In the genomic region with DNA sequence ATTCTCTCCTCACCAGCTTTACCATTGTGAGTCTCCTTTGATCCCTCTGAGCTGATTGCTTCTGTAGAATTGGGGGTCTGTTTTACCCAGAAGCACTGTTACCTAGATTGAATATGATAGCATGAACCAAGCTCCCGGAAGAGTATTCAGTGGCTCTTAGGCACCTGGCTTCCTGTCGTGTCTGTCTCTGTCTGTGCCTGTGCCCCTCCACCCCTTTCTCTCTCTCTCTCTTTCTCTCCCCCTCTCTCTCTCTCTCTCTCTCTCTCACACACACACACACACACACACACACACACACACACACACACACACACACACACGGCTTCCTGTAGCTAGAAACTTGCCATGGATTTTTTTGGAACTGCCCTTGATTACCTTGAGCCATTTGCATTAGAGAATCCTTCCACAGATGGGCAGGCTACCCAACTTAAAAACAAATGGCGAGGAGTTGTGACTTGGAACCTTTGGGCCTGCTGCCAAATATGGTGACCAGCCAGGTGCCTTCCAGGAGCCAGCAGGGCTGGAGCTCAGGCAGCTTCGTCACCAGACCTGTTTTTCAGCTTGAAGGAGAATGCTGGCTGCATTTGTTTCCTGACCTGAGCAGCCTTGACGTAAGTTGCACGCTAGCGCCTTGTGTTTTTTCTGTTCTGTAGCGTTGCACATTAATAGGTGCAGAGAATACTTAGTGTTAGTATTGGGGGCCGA, we compare ENCODE assay signal across 10 mouse cellular contexts. TPM values are rescaled to one million over a fixed set of nuclear protein-coding genes. Genes with fewer than 3 reads are reported as not detected.
DNase-seq lines count a peak whose midpoint lies in the region; ATAC-seq and TF ChIP-seq lines count a peak whose summit lies in the region.
"Had no signal": no experiment of that assay in that cellular context is flagged by ENCODE, and none has a peak within 500 bp of the region (broad histone marks: within the 10 kb centered on the region; RNA-seq: fewer than 3 reads in every experiment).

No protein-coding gene starts in this region.

- TF ChIP-seq CTCF in lung, embryonic 14.5 days (IDR thresholded peaks at IDR 0.05; ENCODE audit: low read depth), result no peak

- 65% methylated on average over 10 of the region's 10 CpGs for WGBS in embryonic facial prominence, embryonic 14.5 days
- 69% methylated on average over 10 of the region's 10 CpGs for WGBS in lung, embryonic 14.5 days
- 89% methylated on average over 10 of the region's 10 CpGs for WGBS in hindbrain, embryonic 11.5 days

- H3K4me1 ChIP-seq in embryonic facial prominence, embryonic 14.5 days (ENCODE audit: control insufficient read depth, insufficient read depth, low read length), result no peaks in the 10 kb centered on the region; the same call in none of the 2 replicates
- no peaks in the 10 kb centered on the region for H3K4me1 ChIP-seq in lung, embryonic 14.5 days (ENCODE audit: insufficient read depth)
- H3K4me1 ChIP-seq in hindbrain, embryonic 11.5 days (replicated peaks; ENCODE audit: control insufficient read depth, insufficient read depth, low read length), result no peaks in the 10 kb centered on the region
- H3K4me1 ChIP-seq: neural tube, embryonic 12.5 days had no signal

- ATAC-seq in embryonic facial prominence, embryonic 14.5 days (ENCODE audit: low read depth), result peak; percentile 44; the same call in 1 of the 2 replicates
- no peak for ATAC-seq in lung, embryonic 14.5 days (ENCODE audit: insufficient read depth)
- ATAC-seq in hindbrain, embryonic 11.5 days (ENCODE audit: low FRiP score), result no peak

- H3K9ac ChIP-seq in embryonic facial prominence, embryonic 14.5 days (ENCODE audit: low read depth, low read length), result no peak overlapping the region
- H3K9ac ChIP-seq in lung, embryonic 14.5 days, result no peak overlapping the region
- H3K9ac ChIP-seq in hindbrain, embryonic 11.5 days (ENCODE audit: low read depth, low read length), result no peak overlapping the region
- H3K9ac ChIP-seq: hindbrain, embryonic 15.5 days; limb, embryonic 15.5 days; neural tube, embryonic 12.5 days had no signal

- H3K27ac ChIP-seq in embryonic facial prominence, embryonic 14.5 days (replicated peaks; ENCODE audit: low read depth, low read length), result peak overlapping the region; percentile 52
- H3K27ac ChIP-seq in lung, embryonic 14.5 days (ENCODE audit: low read depth), result no peak overlapping the region; the same call in 1 of the 2 replicates
- H3K27ac ChIP-seq in hindbrain, embryonic 11.5 days (ENCODE audit: low read depth, low read length), result no peak overlapping the region
- H3K27ac ChIP-seq: hindbrain, embryonic 15.5 days; limb, embryonic 15.5 days; neural tube, embryonic 12.5 days had no signal

- H3K4me2 ChIP-seq in embryonic facial prominence, embryonic 14.5 days (ENCODE audit: low read depth, low read length), result no peak overlapping the region
- H3K4me2 ChIP-seq in lung, embryonic 14.5 days, result no peak overlapping the region
- H3K4me2 ChIP-seq in hindbrain, embryonic 11.5 days (replicated peaks; ENCODE audit: low read depth, low read length), result no peak overlapping the region
- H3K4me2 ChIP-seq: hindbrain, embryonic 15.5 days; limb, embryonic 15.5 days; neural tube, embryonic 12.5 days had no signal

- H3K4me3 ChIP-seq in embryonic facial prominence, embryonic 14.5 days (ENCODE audit: low read depth, low read length), result no peak overlapping the region
- no peak overlapping the region for H3K4me3 ChIP-seq in lung, embryonic 14.5 days (ENCODE audit: low read depth, low read length)
- no peak overlapping the region for H3K4me3 ChIP-seq in hindbrain, embryonic 11.5 days (ENCODE audit: low read depth, low read length)
- H3K4me3 ChIP-seq: hindbrain, embryonic 15.5 days; limb, embryonic 15.5 days; neural tube, embryonic 12.5 days had no signal

- peaks cover 23% of the 10 kb centered on the region; the same call in 1 of the 2 replicates for H3K36me3 ChIP-seq in embryonic facial prominence, embryonic 14.5 days (ENCODE audit: control insufficient read depth, insufficient read depth, low read length)
- peaks cover 29% of the 10 kb centered on the region for H3K36me3 ChIP-seq in lung, embryonic 14.5 days (ENCODE audit: insufficient read depth)
- H3K36me3 ChIP-seq in hindbrain, embryonic 11.5 days (ENCODE audit: control insufficient read depth, insufficient read depth, low read length), result peaks cover 8% of the 10 kb centered on the region

- H3K27me3 ChIP-seq in embryonic facial prominence, embryonic 14.5 days (replicated peaks; ENCODE audit: control insufficient read depth, insufficient read depth, low read length), result no peaks in the 10 kb centered on the region
- H3K27me3 ChIP-seq in lung, embryonic 14.5 days (ENCODE audit: insufficient read depth, low read length), result no peaks in the 10 kb centered on the region
- H3K27me3 ChIP-seq in hindbrain, embryonic 11.5 days (ENCODE audit: control insufficient read depth, insufficient read depth, low read length), result no peaks in the 10 kb centered on the region
- H3K27me3 ChIP-seq: hindbrain, embryonic 15.5 days; limb, embryonic 15.5 days; neural tube, embryonic 12.5 days had no signal

- peak; percentile 12 for DNase-seq in CD4-positive helper T cell, adult 2 months (ENCODE audit: low read depth, low spot score)
- peak; percentile 51 for DNase-seq in CD4-positive, CD25-positive, alpha-beta regulatory T cell, adult 2 months (ENCODE audit: low read depth, low spot score)
- DNase-seq in embryonic facial prominence, embryonic 14.5 days (ENCODE audit: low spot score), result peak; percentile 75
- DNase-seq in lung, embryonic 14.5 days, result peak; percentile 64
- DNase-seq in right cerebral cortex, adult 18-20 months, result no peak
- no peak for DNase-seq in hindbrain, embryonic 11.5 days (ENCODE audit: low spot score)
- DNase-seq in spleen, postnatal 14 days (ENCODE audit: low spot score in 2 of 2), result no peak

- no peaks in the 10 kb centered on the region for H3K9me3 ChIP-seq in embryonic facial prominence, embryonic 14.5 days (ENCODE audit: control insufficient read depth, low read length)
- no peaks in the 10 kb centered on the region for H3K9me3 ChIP-seq in lung, embryonic 14.5 days (ENCODE audit: low read depth, low read length)
- H3K9me3 ChIP-seq in hindbrain, embryonic 11.5 days (ENCODE audit: control insufficient read depth, low read length), result no peaks in the 10 kb centered on the region
- H3K9me3 ChIP-seq: hindbrain, embryonic 15.5 days; limb, embryonic 15.5 days; neural tube, embryonic 12.5 days had no signal

RNA-seq across cellular contexts. Expression of gene Bhlha15, which starts 27.1 kb away (rescaled TPM):
- 0.60 and 1.0 TPM in 2 replicates for polyA plus RNA-seq in embryonic facial prominence, embryonic 14.5 days (2014; fragmentation: Nextera tagmentation; extraction: Ambion mirVana)
- polyA plus RNA-seq in lung, embryonic 14.5 days (2014; fragmentation: Nextera tagmentation; extraction: Ambion mirVana), result 0.18 and 0.42 TPM in 2 replicates
- 0.04 and 0.15 TPM in 2 replicates for polyA plus RNA-seq in hindbrain, embryonic 11.5 days (2014; fragmentation: Nextera tagmentation; extraction: Ambion mirVana)

Comparison
In these comparisons a context has a peak if more than half of its experiments do, and no peak if none do; other contexts are left out.
1. DNase-seq: peak in CD4-positive helper T cell, adult 2 months (single experiment), CD4-positive, CD25-positive, alpha-beta regulatory T cell, adult 2 months (single experiment), embryonic facial prominence, embryonic 14.5 days (single experiment) and lung, embryonic 14.5 days (single experiment); none in right cerebral cortex, adult 18-20 months (single experiment), hindbrain, embryonic 11.5 days (single experiment) and spleen, postnatal 14 days (0 of 2).